Mouse (Mus musculus): ENCODE data around the gene Ddx60. TPM values are rescaled to one million over a fixed set of nuclear protein-coding genes. Genes with fewer than 3 reads are reported as not detected.
A peak's percentile ranks its signal among the peaks of the same experiment; 100 is the strongest.

Gene Ddx60
- polyA plus RNA-seq, 1 experiment from 2014 or later: 0.63 TPM

- TF ChIP-seq CTCF (IDR thresholded peaks at IDR 0.05; ENCODE audit: low read depth): peak; percentile 41
- no peak overlapping the region for H3K9ac ChIP-seq
- ATAC-seq (ENCODE audit: insufficient read depth): no peak
Measured at GRCm38 (mm10) chr8:62046809-62047208, 118.9 kb downstream of the Ddx60 start.

GRCm38 (mm10) chr8:62060357-62060756 is 132.5 kb downstream of the Ddx60 start:
- Histone ChIP-seq H3K9ac (no peak overlapping the region), H3K36me3 (ENCODE audit: insufficient read depth) (no peaks in the 10 kb centered on the region), H3K9me3 (ENCODE audit: low read depth, low read length) (no peaks in the 10 kb centered on the region), H3K27me3 (ENCODE audit: insufficient read depth, low read length) (no peaks in the 10 kb centered on the region), H3K4me2 (no peak overlapping the region), H3K27ac (ENCODE audit: low read depth) (no peak overlapping the region), H3K4me1 (ENCODE audit: insufficient read depth) (no peaks in the 10 kb centered on the region), H3K4me3 (ENCODE audit: low read depth, low read length) (no peak overlapping the region)
- DNase-seq: peak; percentile 73
- no peak for ATAC-seq (ENCODE audit: insufficient read depth)
- peak; percentile 47 for TF ChIP-seq CTCF (IDR thresholded peaks at IDR 0.05; ENCODE audit: low read depth)

More at GRCm38 (mm10) chr8:62046809-62047208, 118.9 kb downstream of the Ddx60 start:
- peak; percentile 32 for DNase-seq
- Histone ChIP-seq H3K27me3 (ENCODE audit: insufficient read depth, low read length) (no peaks in the 10 kb centered on the region), H3K9me3 (ENCODE audit: low read depth, low read length) (no peaks in the 10 kb centered on the region), H3K36me3 (ENCODE audit: insufficient read depth) (no peaks in the 10 kb centered on the region), H3K4me3 (ENCODE audit: low read depth, low read length) (no peak overlapping the region), H3K4me2 (no peak overlapping the region), H3K4me1 (ENCODE audit: insufficient read depth) (no peaks in the 10 kb centered on the region), H3K27ac (ENCODE audit: low read depth) (no peak overlapping the region)
- WGBS: 35% methylated on average over 2 of the region's 2 CpGs

- TF ChIP-seq CTCF (IDR thresholded peaks at IDR 0.05; ENCODE audit: low read depth): no peak
- no peak overlapping the region for H3K4me2 ChIP-seq
- no peak for ATAC-seq (ENCODE audit: insufficient read depth)
- H3K9me3 ChIP-seq (ENCODE audit: low read depth, low read length): no peaks in the 10 kb centered on the region
- no peaks in the 10 kb centered on the region for H3K27me3 ChIP-seq (ENCODE audit: insufficient read depth, low read length)
- no peak overlapping the region for H3K9ac ChIP-seq
- no peak for DNase-seq
- no peaks in the 10 kb centered on the region for H3K36me3 ChIP-seq (ENCODE audit: insufficient read depth)
- no peaks in the 10 kb centered on the region for H3K4me1 ChIP-seq (ENCODE audit: insufficient read depth)
- H3K4me3 ChIP-seq (ENCODE audit: low read depth, low read length): no peak overlapping the region
- H3K27ac ChIP-seq (ENCODE audit: low read depth): no peak overlapping the region
Measured at GRCm38 (mm10) chr8:62068305-62068704, 140.4 kb downstream of the Ddx60 start.

- Histone ChIP-seq H3K27me3 (ENCODE audit: insufficient read depth, low read length) (no peaks in the 10 kb centered on the region), H3K36me3 (ENCODE audit: insufficient read depth) (no peaks in the 10 kb centered on the region), H3K4me1 (ENCODE audit: insufficient read depth) (no peaks in the 10 kb centered on the region), H3K9ac (no peak overlapping the region), H3K4me2 (no peak overlapping the region), H3K4me3 (ENCODE audit: low read depth, low read length) (no peak overlapping the region), H3K27ac (ENCODE audit: low read depth) (no peak overlapping the region), H3K9me3 (ENCODE audit: low read depth, low read length) (no peaks in the 10 kb centered on the region)
- 40% methylated on average over 3 of the region's 3 CpGs for WGBS
- TF ChIP-seq CTCF (IDR thresholded peaks at IDR 0.05; ENCODE audit: low read depth): peak; percentile 59
- ATAC-seq (ENCODE audit: insufficient read depth) (peak; percentile 79; the same call in 1 of the 2 replicates), DNase-seq (peak; percentile 89)
Measured at GRCm38 (mm10) chr8:62080195-62080802, 152.4 kb downstream of the Ddx60 start.

GRCm38 (mm10) chr8:62081804-62082203 is 153.9 kb downstream of the Ddx60 start:
- TF ChIP-seq CTCF (IDR thresholded peaks at IDR 0.05; ENCODE audit: low read depth): no peak
- H3K4me1 ChIP-seq (ENCODE audit: insufficient read depth): no peaks in the 10 kb centered on the region
- no peak overlapping the region for H3K27ac ChIP-seq (ENCODE audit: low read depth)
- H3K9me3 ChIP-seq (ENCODE audit: low read depth, low read length): no peaks in the 10 kb centered on the region
- no peak overlapping the region for H3K4me3 ChIP-seq (ENCODE audit: low read depth, low read length)
- no peak overlapping the region for H3K9ac ChIP-seq
- no peaks in the 10 kb centered on the region for H3K36me3 ChIP-seq (ENCODE audit: insufficient read depth)
- 57% methylated on average over 2 of the region's 2 CpGs for WGBS
- no peak overlapping the region for H3K4me2 ChIP-seq
- no peak for DNase-seq
- H3K27me3 ChIP-seq (ENCODE audit: insufficient read depth, low read length): no peaks in the 10 kb centered on the region
- ATAC-seq (ENCODE audit: insufficient read depth): no peak

Other genes with a start within 250 kb of the Ddx60 start
- gene Palld, start 25.4 kb upstream of the Ddx60 start, polyA plus RNA-seq (2014; fragmentation: Nextera tagmentation; extraction: Ambion mirVana): 79.4 and 85.0 TPM in 2 replicates
- not detected in 2 replicates for gene Anxa10, start 195.1 kb downstream of the Ddx60 start, polyA plus RNA-seq (2014; fragmentation: Nextera tagmentation; extraction: Ambion mirVana)

Data from lung, embryonic 14.5 days (tissue).